Mouse (Mus musculus) CH12.LX (cell line): ENCODE measurements around the gene Igf1r. TPM values are rescaled to one million over a fixed set of nuclear protein-coding genes. Genes with fewer than 3 reads are reported as not detected.
A peak's percentile ranks its signal among the peaks of the same experiment; 100 is the strongest.

Experiments used
- DNase-seq: peaks from one replicate; pipeline ENCODE4 v3.0.0-alpha.2; 2013; ENCODE audit errors: extremely low read depth
- H3K27ac ChIP-seq: 2 replicates; pipeline ENCODE4 v1.5.1; 2012; ENCODE audit warnings: low read depth, mild to moderate bottlenecking, control low read depth, moderate library complexity; ENCODE audit not compliant: insufficient read depth
- H3K27me3 ChIP-seq: replicated peaks from 2 replicates; pipeline ENCODE3; 2012; ENCODE audit warnings: inconsistent platforms
- H3K36me3 ChIP-seq, 2 experiments: replicated peaks in 1 of 2; 2 replicates each; pipeline versions ENCODE3 to v1.6.1; 2012; ENCODE audit warnings: inconsistent platforms in 1 of 2, low read length in 1 of 2, mild to moderate bottlenecking in 1 of 2, mixed read lengths in 1 of 2, moderate library complexity in 1 of 2; ENCODE audit not compliant: control insufficient read depth in 1 of 2, insufficient read depth in 1 of 2
- H3K4me1 ChIP-seq, 2 experiments: 2 replicates each; pipeline ENCODE4 v1.6.1; 2012; ENCODE audit warnings: inconsistent platforms in 1 of 2, moderate library complexity in 1 of 2; ENCODE audit not compliant: insufficient read depth in 2 of 2, control insufficient read depth in 1 of 2
- H3K4me2 ChIP-seq: 2 replicates; pipeline ENCODE4 v1.6.1; 2012; ENCODE audit warnings: low read depth, mild to moderate bottlenecking, control low read depth; ENCODE audit not compliant: poor library complexity, insufficient read depth, severe bottlenecking
- H3K4me3 ChIP-seq, 3 experiments: fragments of 150-350 bp in 1 of 3; sonication (generic) in 1 of 3; replicated peaks in 1 of 3; 2 replicates each; pipeline versions ENCODE3 to v1.5.1; 2011 to 2012; ENCODE audit warnings: low read depth in 2 of 3, low read length in 2 of 3, mild to moderate bottlenecking in 2 of 3, moderate library complexity in 2 of 3, control low read depth in 1 of 3, improper control_type of control experiment in 1 of 3, inconsistent platforms in 1 of 3, mixed read lengths in 1 of 3; ENCODE audit not compliant: poor library complexity in 1 of 3
- H3K79me2 ChIP-seq: replicated peaks from 2 replicates; pipeline ENCODE4 v1.6.1; 2012; ENCODE audit warnings: mild to moderate bottlenecking, moderate library complexity; ENCODE audit not compliant: control insufficient read depth, poor library complexity, insufficient read depth, severe bottlenecking; ENCODE audit errors: extremely low read depth
- H3K9ac ChIP-seq: 2 replicates; pipeline ENCODE4 v1.6.1; 2012; ENCODE audit warnings: low read depth, mild to moderate bottlenecking, control low read depth, moderate library complexity; ENCODE audit not compliant: insufficient read depth
- H3K9me3 ChIP-seq: replicated peaks from 2 replicates; pipeline ENCODE3; 2012; ENCODE audit warnings: low read length, inconsistent platforms, mixed read lengths
- BHLHE40 ChIP-seq: IDR thresholded peaks from 2 replicates; pipeline ENCODE4 v1.6.1; 2011; ENCODE audit warnings: mild to moderate bottlenecking, low read depth, low read length, improper control_type of control experiment
- CHD1 ChIP-seq: IDR thresholded peaks from 2 replicates; pipeline ENCODE4 v1.6.1; 2012; ENCODE audit warnings: low read depth, low read length, improper control_type of control experiment, inconsistent platforms
- CHD2 ChIP-seq: IDR thresholded peaks from 2 replicates; pipeline ENCODE4 v1.6.1; 2011; ENCODE audit warnings: low read length, improper control_type of control experiment
- CTCF ChIP-seq, 2 experiments: IDR thresholded peaks in 1 of 2; conservative IDR thresholded peaks in 1 of 2; 2 replicates each; pipeline ENCODE4 v1.5.1; 2011 to 2012; ENCODE audit warnings: low read depth in 2 of 2, low read length in 2 of 2, improper control_type of control experiment in 1 of 2, inconsistent platforms in 1 of 2, mild to moderate bottlenecking in 1 of 2, moderate library complexity in 1 of 2
- GABPA ChIP-seq: IDR thresholded peaks from 2 replicates; pipeline ENCODE4 v1.6.1; 2012; ENCODE audit warnings: low read depth, low read length, improper control_type of control experiment, inconsistent platforms; ENCODE audit not compliant: insufficient replicate concordance
- HCFC1 ChIP-seq: IDR thresholded peaks from 2 replicates; pipeline ENCODE4 v1.6.1; 2012; ENCODE audit warnings: low read depth, mild to moderate bottlenecking, inconsistent platforms, low read length, improper control_type of control experiment
- IRF4 ChIP-seq: IDR thresholded peaks from 2 replicates; pipeline ENCODE4 v1.6.1; 2014; ENCODE audit warnings: low read depth, mild to moderate bottlenecking, inconsistent platforms, low read length, improper control_type of control experiment
- JUN ChIP-seq: IDR thresholded peaks from 2 replicates; pipeline ENCODE4 v1.6.1; 2011; ENCODE audit warnings: low read depth, mild to moderate bottlenecking, low read length, improper control_type of control experiment, moderate library complexity; ENCODE audit not compliant: insufficient read depth
- KAT2A ChIP-seq: IDR thresholded peaks from 2 replicates; pipeline ENCODE4 v1.6.1; 2012; ENCODE audit warnings: low read length, improper control_type of control experiment, inconsistent platforms; ENCODE audit not compliant: insufficient replicate concordance
- MAFK ChIP-seq: IDR thresholded peaks from 2 replicates; pipeline ENCODE4 v1.6.1; 2011; ENCODE audit warnings: low read length, improper control_type of control experiment; ENCODE audit not compliant: insufficient replicate concordance
- MAZ ChIP-seq: IDR thresholded peaks from 2 replicates; pipeline ENCODE4 v1.6.1; 2012; ENCODE audit warnings: low read depth, mild to moderate bottlenecking, inconsistent platforms, low read length, improper control_type of control experiment, moderate library complexity
- MEF2A ChIP-seq: IDR thresholded peaks from 2 replicates; pipeline ENCODE4 v1.6.1; 2014; ENCODE audit warnings: low read depth, mild to moderate bottlenecking, inconsistent platforms, low read length, improper control_type of control experiment, borderline replicate concordance
- MYC ChIP-seq: IDR thresholded peaks from 2 replicates; pipeline ENCODE4 v1.6.1; 2011; ENCODE audit warnings: low read depth, mild to moderate bottlenecking, improper control_type of control experiment, low read length
- NELFE ChIP-seq: IDR thresholded peaks from 2 replicates; pipeline ENCODE4 v1.6.1; 2011; ENCODE audit warnings: low read depth, low read length, improper control_type of control experiment
- NRF1 ChIP-seq: IDR thresholded peaks from 2 replicates; pipeline ENCODE4 v1.6.1; 2014; ENCODE audit warnings: low read depth, mild to moderate bottlenecking, inconsistent platforms, low read length, improper control_type of control experiment, moderate library complexity
- PAX5 ChIP-seq: IDR thresholded peaks from 2 replicates; pipeline ENCODE4 v1.6.1; 2012; ENCODE audit warnings: low read length, inconsistent platforms, mixed read lengths
- POLR2A ChIP-seq: IDR thresholded peaks from 2 replicates; pipeline ENCODE4 v1.6.1; 2011; ENCODE audit warnings: low read depth, mild to moderate bottlenecking, improper control_type of control experiment, low read length
- RAD21 ChIP-seq: IDR thresholded peaks from 2 replicates; pipeline ENCODE4 v1.6.1; 2011; ENCODE audit warnings: low read depth, mild to moderate bottlenecking, low read length, improper control_type of control experiment, moderate library complexity
- RCOR1 ChIP-seq: conservative IDR thresholded peaks from 2 replicates; pipeline ENCODE4 v1.6.1; 2012; ENCODE audit warnings: low read depth, mild to moderate bottlenecking, inconsistent platforms, low read length, improper control_type of control experiment
- SIN3A ChIP-seq: IDR thresholded peaks from 2 replicates; pipeline ENCODE4 v1.6.1; 2012; ENCODE audit warnings: low read length, improper control_type of control experiment, inconsistent platforms
- SMC3 ChIP-seq: IDR thresholded peaks from 2 replicates; pipeline ENCODE4 v1.6.1; 2011; ENCODE audit warnings: low read depth, low read length, improper control_type of control experiment
- TBP ChIP-seq: conservative IDR thresholded peaks from 2 replicates; pipeline ENCODE4 v1.6.1; 2011; ENCODE audit warnings: low read depth, low read length, improper control_type of control experiment
- TCF12 ChIP-seq: IDR thresholded peaks from 2 replicates; pipeline ENCODE4 v1.6.1; 2014; ENCODE audit warnings: low read depth, mild to moderate bottlenecking, inconsistent platforms, low read length, improper control_type of control experiment
- UBTF ChIP-seq: IDR thresholded peaks from 2 replicates; pipeline ENCODE4 v1.6.1; 2012; ENCODE audit warnings: low read depth, mild to moderate bottlenecking, inconsistent platforms, low read length, improper control_type of control experiment, moderate library complexity
- USF1 ChIP-seq: IDR thresholded peaks from 2 replicates; pipeline ENCODE4 v1.6.1; 2014; ENCODE audit warnings: low read depth, mild to moderate bottlenecking, inconsistent platforms, low read length, improper control_type of control experiment
- USF2 ChIP-seq: conservative IDR thresholded peaks from 2 replicates; pipeline ENCODE4 v1.6.1; 2011; ENCODE audit warnings: low read depth, low read length, improper control_type of control experiment
- ZKSCAN1 ChIP-seq: IDR thresholded peaks from 2 replicates; pipeline ENCODE4 v1.6.1; 2012; ENCODE audit warnings: low read depth, inconsistent platforms, low read length, improper control_type of control experiment, borderline replicate concordance
- ZNF384 ChIP-seq: IDR thresholded peaks from 2 replicates; pipeline ENCODE4 v1.6.1; 2012; ENCODE audit warnings: low read depth, low read length, improper control_type of control experiment, inconsistent platforms
- dilution Hi-C: fragments of 300-500 bp; cut with MboI; formaldehyde crosslinking; loops from 2 replicates; pipeline ENCODE4 v1.14.3; 2020; ENCODE audit warnings: low sequenced_read_pairs; ENCODE audit not compliant: extremely low pct_unique_long_range_greater_than_20kb, extremely low pct_ligation_motif_present
- in situ Hi-C: fragments of 300-500 bp; cut with MboI; formaldehyde crosslinking; loops from 3 replicates; pipeline ENCODE4 v1.14.3; 2019; ENCODE audit warnings: low sequenced_read_pairs, low pct_ligation_motif_present, low pct_unique_long_range_greater_than_20kb, mixed read lengths
- polyA plus RNA-seq: library from polyadenylated mRNA; unstranded; fragments of >175 nt; gene quantifications from 2 replicates; pipeline ENCODE4 v1.2.1, GENCODE M21; 2012; ENCODE audit warnings: low read depth; ENCODE audit not compliant: insufficient read length
- total RNA-seq, 2 experiments: library from RNA; depleted of rRNA; stranded (reverse); fragments of 300-350 nt in 1 of 2; fragments of >200 nt in 1 of 2; gene quantifications; 2 replicates each; pipeline ENCODE4 v1.2.3; 2012 to 2014

Gene Igf1r
- total and polyA plus RNA-seq, 3 experiments, result 0.19 to 1.6 (median 0.29) TPM

GRCm38 (mm10) chr7:68179672-68180071 lies 227.0 kb downstream of the Igf1r start:
- no peak for DNase-seq
- Histone ChIP-seq H3K9me3 (no peaks in the 10 kb centered on the region), H3K79me2 (no peaks in the 10 kb centered on the region), H3K9ac (no peak overlapping the region), H3K4me3 (no peak overlapping the region), H3K27ac (no peak overlapping the region), H3K4me2 (no peak overlapping the region), H3K36me3 (no peaks in the 10 kb centered on the region), H3K27me3 (no peaks in the 10 kb centered on the region), H3K4me1 (no peaks in the 10 kb centered on the region)
- no peak for TF ChIP-seq PAX5
- no peak for TF ChIP-seq SIN3A
- no peak for TF ChIP-seq CHD2
- TF ChIP-seq NRF1, result no peak
- TF ChIP-seq MAFK, result no peak
- no peak for TF ChIP-seq GABPA
- TF ChIP-seq SMC3, result peak; percentile 32
- TF ChIP-seq CTCF (conservative IDR thresholded peaks at IDR 0.05 in 1 of 2, IDR thresholded peaks at IDR 0.05 in 1 of 2; ENCODE audit: low read depth in 2 of 2, low read length in 2 of 2), result peak in 1 of 2 experiments; percentile 51; a peak in 2 of 4 replicates
- no peak for TF ChIP-seq NELFE
- no peak for TF ChIP-seq HCFC1
- TF ChIP-seq POLR2A, result no peak
- no peak for TF ChIP-seq JUN
- TF ChIP-seq USF2, result no peak
- TF ChIP-seq RAD21, result peak; percentile 51
- no peak for TF ChIP-seq TBP
- dilution Hi-C loops (no loop called here), in situ Hi-C loops (no loop called here)

- Histone ChIP-seq H3K9me3 (no peaks in the 10 kb centered on the region), H3K4me2 (no peak overlapping the region), H3K4me3 (no peak overlapping the region), H3K27ac (no peak overlapping the region), H3K9ac (no peak overlapping the region), H3K79me2 (no peaks in the 10 kb centered on the region), H3K36me3 (no peaks in the 10 kb centered on the region), H3K27me3 (no peaks in the 10 kb centered on the region), H3K4me1 (no peaks in the 10 kb centered on the region)
- no peak for TF ChIP-seq ZKSCAN1
- no peak for TF ChIP-seq CHD1
- no peak for TF ChIP-seq NELFE
- no peak for TF ChIP-seq BHLHE40
- TF ChIP-seq ZNF384, result no peak
- TF ChIP-seq TCF12, result no peak
- TF ChIP-seq PAX5, result no peak
- no peak for TF ChIP-seq KAT2A
- TF ChIP-seq USF1, result no peak
- no peak for TF ChIP-seq IRF4
- no peak for TF ChIP-seq UBTF
- TF ChIP-seq MEF2A, result no peak
- TF ChIP-seq RCOR1, result no peak
- TF ChIP-seq MYC, result no peak
- TF ChIP-seq RAD21, result no peak
- TF ChIP-seq POLR2A, result no peak
- no peak for TF ChIP-seq GABPA
- TF ChIP-seq MAZ, result no peak
- TF ChIP-seq NRF1, result no peak
- in situ Hi-C loops, result no loop called here
- dilution Hi-C loops, result no loop called here
- no peak for DNase-seq
Observed at GRCm38 (mm10) chr7:68181104-68181503, 228.5 kb downstream of the Igf1r start.
